Mouse (Mus musculus) monocyte, adult 59 days (primary cell): ENCODE measurements around the gene Gm6169. TPM values are rescaled to one million over a fixed set of nuclear protein-coding genes. Genes with fewer than 3 reads are reported as not detected.

Experiments used
- total RNA-seq, 2 experiments: library from RNA; stranded (reverse); gene quantifications; one replicate each; pipeline ENCODE4 v1.2.4; 2023

The Gm6169 gene
- total RNA-seq: 10 to 100 TPM in 1 of 2 experiments, not detected in 1; 13.2 TPM

GRCm38 (mm10) chr13:97099187-97099852, at the start of gene Gm6169:
Gene Gm6169, minus strand, starts transcription at chr13:97099237.

GRCm38 (mm10) chr13:97137466-97138400, 38.7 kb upstream of the Gm6169 start, which contains the start of the genes Gfm2 and Nsa2:
Gene Gfm2, plus strand, starts transcription at chr13:97137937.
Gene Nsa2, minus strand, starts transcription at chr13:97137937.

GRCm38 (mm10) chr13:97066649-97067550, 32.1 kb downstream of the Gm6169 start, which contains the start of gene Fam169a:
Gene Fam169a, plus strand, starts transcription at chr13:97067286.

Other genes with a start within 250 kb of the Gm6169 start
- under 1 TPM in 1 of 2 experiments, not detected in 1; 0.08 TPM for gene Gcnt4, start 174.5 kb downstream of the Gm6169 start, total RNA-seq
- gene 1700029F12Rik, start 64.9 kb downstream of the Gm6169 start, total RNA-seq: not detected
- not detected for gene Fam169a, start 32.0 kb downstream of the Gm6169 start, total RNA-seq
- gene Gfm2, start 38.7 kb upstream of the Gm6169 start, total RNA-seq: 10 to 100 TPM; 19.1 to 25.1 TPM
- gene Nsa2, start 38.7 kb upstream of the Gm6169 start, total RNA-seq: 100 to 1,000 TPM; 135 to 158 TPM
- gene Hexb, start 99.1 kb upstream of the Gm6169 start, total RNA-seq: 100 to 1,000 TPM; 103 to 105 TPM
- gene Enc1, start 141.9 kb upstream of the Gm6169 start, total RNA-seq: 1 to 10 TPM; 4.0 to 4.3 TPM